Mouse (Mus musculus): ENCODE results near the gene Phc2.

The Phc2 gene

DNA sequence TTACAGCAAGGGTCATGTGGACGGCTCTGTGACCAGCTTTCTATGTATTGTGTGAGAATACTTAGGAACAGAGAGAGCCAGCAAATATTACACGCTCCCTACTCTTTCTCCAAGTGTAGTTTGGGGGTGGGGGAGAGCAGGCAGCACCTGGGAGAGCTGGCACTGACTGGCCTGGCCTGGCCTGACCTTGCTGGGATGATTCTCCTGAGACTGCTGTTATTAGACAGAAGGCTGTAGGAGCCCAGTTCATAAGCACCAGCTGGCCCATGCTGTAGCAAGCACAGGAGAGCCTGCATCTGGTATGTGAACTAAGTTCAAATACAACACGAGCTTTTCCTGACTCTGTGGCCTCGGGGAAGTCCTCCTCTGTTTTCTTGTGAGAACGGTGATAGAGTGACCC lies 38.7 kb downstream of the Phc2 start:
- DNase-seq = no peak

DNA sequence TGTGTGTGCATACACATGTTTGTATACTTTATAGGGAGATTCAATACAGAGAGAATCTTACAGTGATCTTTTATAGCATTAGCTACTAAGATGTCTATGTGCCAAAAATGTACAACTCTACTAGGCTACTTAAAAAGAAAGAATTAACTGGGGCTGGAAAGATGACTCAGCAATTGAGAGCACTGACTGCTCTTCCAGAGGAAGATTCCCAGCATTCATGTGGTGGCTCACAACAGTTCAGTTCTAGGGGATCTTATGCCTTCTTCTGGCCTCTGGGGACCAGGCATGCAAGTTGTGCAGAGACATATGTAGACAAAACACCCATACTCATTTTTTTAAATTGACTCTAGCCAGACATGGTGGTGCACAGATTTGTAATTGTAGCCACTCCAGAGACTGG lies 39.8 kb downstream of the Phc2 start:
- DNase-seq = no peak

- DNase-seq = no peak
These were observed 40.6 kb downstream of the Phc2 start for GRCm38 (mm10) chr4:128695149-128695548.

GRCm38 (mm10) chr4:128698011-128698861 lies 43.7 kb downstream of the Phc2 start:
- no peak for DNase-seq

- no peak for DNase-seq
These were observed 45.4 kb downstream of the Phc2 start for GRCm38 (mm10) chr4:128699916-128700315.

DNA sequence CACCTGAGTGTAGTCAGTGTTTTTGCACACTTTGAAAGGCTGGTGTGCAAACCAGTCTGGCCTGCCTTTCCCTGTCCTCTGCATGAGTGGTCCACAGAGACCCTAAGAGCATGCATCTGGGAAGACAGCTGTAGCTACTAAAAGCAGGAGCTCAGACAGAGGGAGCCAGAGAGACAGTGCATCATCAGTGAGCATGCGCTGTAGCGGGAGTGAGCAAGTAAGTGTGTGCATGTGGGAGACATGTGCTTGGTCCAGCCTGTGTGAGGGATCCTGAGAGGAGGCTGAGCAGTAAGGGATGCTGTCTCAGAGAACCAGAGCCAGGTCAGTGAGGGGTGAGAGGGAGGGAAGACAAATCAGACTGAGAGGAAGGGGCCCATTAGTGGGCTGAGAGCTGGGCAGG lies 46.0 kb downstream of the Phc2 start:
- DNase-seq = no peak

DNA sequence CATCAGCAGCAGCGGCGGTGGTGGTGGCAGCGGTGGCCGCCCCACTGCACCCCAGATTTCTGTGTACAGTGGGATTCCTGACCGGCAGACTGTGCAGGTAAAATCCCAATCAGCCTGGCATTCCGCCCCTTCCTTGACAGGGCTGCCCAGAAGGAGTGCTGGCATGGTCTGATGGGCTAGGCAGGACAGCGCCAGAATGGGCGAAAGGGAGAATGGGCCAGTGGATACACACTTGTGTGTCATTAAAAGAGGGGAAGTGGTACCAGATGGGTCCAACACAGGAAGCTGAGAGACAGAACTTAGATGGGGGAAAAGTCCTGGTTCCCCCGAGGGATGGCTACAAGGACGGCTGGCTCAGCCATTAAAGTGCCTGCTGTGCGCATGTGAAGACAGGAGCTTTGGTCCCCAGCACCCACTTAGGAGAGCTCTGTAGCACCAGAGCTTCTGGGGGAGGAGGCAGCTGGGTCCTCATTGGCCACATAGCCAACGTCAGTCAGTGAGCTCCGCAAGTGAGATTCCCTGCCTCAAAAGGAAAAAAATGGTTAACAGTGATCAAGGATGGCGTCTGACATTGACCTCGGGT lies 50.7 kb downstream of the Phc2 start:
- no peak for DNase-seq

- DNase-seq = peak; percentile 46
These were observed 52.1 kb downstream of the Phc2 start for GRCm38 (mm10) chr4:128706626-128707025.

DNA sequence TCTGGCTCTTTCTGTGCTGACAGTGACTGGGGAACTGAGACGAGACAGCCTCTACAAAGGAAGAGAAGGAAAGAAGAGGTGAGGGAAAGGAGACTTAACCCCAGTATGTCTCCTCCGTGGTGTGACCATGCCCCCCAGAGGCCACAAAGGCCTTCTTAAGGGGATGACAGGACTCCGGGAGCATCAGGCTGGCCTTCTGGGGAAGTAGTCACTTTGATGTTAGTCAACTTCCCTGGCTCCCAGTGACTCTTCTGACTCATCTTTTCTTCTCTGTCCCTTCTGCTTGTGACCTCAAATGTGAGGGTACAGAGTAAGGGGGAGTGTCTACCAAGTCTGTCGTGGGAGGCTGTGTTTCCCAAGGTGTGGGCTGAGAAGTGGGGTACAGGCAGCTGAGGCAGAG lies 52.9 kb downstream of the Phc2 start:
- DNase-seq = no peak

DNA sequence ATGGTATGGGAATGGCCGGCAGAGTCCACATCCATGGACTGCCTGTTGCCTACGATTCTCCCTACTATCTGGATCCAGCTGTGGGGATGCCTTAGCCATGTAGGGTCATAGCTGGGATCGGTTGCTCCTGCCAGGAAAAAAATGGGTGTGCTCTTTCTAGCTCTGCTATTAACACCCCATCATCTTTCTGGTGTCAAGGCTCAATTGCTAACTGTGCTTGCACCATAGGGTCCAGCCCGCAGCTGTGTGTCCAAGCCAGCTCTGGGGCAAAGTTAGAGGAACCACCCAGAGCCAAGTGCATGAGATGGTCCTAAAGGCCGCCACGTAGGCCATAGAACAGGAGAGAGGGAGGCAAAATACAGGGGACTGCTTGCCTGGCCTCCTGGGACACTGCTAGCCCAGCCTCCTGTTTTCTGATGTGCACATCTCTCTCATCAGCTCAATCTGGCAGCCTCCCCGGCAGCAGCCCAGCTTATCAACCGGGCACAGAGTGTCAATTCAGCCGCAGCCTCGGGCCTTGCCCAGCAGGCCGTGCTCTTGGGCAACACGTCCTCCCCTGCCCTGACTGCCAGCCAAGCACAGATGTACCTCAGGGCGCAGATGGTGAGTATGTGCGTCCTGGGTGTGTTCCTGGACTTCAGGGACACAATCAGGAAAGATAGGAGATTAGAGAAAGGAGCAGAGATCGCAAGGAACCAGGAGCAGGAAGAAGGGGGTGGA lies 54.7 kb downstream of the Phc2 start:
- DNase-seq = no peak

GRCm38 (mm10) chr4:128709781-128710166 lies 55.3 kb downstream of the Phc2 start:
- no peak for DNase-seq

- DNase-seq = no peak
These were observed 55.8 kb downstream of the Phc2 start for GRCm38 (mm10) chr4:128710286-128710685.

DNA sequence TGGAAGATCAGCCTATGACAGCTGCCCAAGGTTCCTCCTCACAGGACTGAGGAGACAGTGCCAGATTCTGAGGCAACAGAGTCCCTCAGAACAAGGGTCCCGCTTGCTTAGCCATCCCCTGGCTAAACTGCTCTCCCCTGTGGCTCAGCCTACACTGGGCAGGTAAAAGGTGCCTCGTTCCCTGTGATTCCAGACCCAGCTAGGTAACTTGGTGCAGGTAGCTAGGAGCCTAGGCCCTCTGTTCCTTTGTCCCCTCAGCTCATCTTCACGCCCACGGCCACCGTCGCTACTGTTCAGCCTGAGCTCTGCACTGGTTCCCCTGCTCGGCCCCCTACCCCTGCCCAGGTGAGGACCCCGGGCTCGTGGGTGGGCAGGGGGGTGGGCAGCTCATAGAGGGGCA lies 56.3 kb downstream of the Phc2 start:
- DNase-seq = peak; percentile 38

GRCm38 (mm10) chr4:128711455-128712135 lies 57.1 kb downstream of the Phc2 start:
- peak; percentile 92 for DNase-seq

- DNase-seq = peak; percentile 49
These were observed 57.7 kb downstream of the Phc2 start for GRCm38 (mm10) chr4:128712136-128712655.

DNA sequence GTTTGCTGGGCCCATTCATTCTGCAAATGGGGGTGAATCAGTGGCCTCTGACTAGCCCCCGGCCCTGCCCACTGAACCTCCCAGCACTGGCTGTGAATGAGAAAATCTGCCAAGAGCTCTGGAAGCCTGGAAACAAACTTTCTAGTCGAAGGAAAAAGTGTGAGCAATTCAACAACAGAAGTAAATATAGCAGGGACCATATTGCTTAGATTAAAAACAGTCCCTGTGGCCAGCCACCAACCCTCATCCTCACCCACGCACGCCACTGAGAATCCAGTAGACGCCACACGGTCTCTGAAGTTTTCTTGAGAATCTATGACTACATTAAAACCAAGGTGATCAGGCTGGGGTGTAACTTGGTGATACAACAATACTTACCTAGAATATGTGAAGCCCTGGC lies 58.4 kb downstream of the Phc2 start:
- no peak for DNase-seq

DNA sequence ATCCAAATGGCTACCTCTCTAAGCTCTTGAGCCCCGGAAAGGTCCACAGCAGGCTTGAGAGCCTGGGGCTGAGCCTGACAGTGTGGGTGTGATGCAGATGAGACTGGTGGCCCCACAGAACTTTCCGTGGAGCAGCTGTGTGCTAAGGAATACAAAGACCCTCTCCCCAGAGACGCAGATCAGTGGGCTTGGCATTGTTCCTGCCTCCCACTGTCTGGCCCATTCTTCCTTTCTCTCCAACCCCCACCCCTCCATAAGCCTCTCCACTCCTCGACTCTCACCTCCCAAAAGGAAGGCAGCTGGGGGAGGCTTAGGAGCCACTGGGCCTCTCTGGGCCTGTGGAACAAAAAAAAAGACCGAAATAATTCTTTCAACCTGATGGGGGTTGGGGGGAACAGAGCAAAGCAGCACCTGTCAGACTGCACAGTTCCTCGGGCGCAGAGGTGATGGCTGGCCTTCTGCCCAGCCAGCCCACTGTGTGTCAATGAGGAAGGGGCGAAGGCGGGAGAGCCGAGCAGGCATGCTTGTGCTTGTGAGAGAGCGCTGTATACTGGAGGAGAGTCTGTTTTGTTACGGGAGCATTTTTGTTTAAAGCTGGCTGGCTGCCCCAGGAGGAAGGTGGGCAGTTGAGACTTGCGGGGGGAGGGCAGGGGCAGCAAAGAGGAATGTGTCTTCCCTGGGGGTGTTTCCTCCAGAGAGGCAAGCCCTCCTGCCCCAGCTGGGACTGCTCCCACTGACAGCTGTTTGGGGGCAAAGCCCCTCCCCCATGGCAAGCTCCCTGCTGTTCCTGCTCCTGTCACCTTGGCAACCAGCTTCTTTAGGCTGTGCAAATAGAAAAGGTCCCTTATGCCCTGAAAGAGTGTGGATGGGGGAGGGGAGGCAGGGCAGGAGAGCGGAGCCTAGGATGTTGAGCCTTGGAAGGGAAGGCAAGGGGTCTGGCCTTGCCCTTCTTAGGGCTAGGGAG lies 61.0 kb downstream of the Phc2 start:
- DNase-seq = peak; percentile 59

- DNase-seq = no peak
These were observed 61.8 kb downstream of the Phc2 start for GRCm38 (mm10) chr4:128716279-128716678.

DNA sequence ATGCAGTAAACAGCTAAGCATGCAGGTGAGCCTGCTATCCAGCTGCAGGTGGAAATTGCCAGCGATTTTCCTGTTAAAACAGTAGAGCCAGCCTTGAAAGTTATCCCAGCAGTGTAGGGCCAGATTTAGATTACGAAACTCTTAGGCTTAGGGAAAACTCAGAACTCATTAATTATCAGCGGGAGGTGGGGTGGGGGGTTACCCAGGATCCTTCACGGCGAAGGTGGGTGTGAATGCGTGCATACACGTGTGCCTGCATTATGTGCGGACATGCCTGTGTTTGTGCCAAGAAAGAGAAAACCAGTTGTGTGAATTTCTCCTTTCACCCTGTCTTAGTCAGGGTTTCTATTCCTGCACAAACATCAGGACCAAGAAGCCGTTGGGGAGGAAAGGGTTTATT lies 62.2 kb downstream of the Phc2 start:
- DNase-seq = no peak

DNA sequence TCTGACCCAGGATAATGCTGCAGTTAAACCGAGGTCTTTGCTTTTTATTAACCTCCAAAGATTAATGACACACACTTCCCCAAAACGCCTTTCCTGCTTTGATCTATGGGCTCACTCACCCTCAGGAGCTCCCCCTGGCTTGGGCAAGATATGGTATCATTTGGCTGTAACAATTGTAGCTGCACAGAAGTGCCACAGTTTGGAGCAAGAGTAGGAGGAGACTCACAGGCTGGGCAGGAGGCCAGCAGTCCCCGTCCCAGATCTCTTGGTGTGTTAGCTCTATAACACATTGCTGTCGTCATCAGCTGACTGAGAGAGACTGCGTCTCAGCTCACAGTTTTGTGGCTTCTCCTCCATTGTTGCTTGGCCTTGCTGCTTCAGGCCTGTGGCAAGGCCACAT lies 65.6 kb downstream of the Phc2 start:
- DNase-seq = no peak

DNA sequence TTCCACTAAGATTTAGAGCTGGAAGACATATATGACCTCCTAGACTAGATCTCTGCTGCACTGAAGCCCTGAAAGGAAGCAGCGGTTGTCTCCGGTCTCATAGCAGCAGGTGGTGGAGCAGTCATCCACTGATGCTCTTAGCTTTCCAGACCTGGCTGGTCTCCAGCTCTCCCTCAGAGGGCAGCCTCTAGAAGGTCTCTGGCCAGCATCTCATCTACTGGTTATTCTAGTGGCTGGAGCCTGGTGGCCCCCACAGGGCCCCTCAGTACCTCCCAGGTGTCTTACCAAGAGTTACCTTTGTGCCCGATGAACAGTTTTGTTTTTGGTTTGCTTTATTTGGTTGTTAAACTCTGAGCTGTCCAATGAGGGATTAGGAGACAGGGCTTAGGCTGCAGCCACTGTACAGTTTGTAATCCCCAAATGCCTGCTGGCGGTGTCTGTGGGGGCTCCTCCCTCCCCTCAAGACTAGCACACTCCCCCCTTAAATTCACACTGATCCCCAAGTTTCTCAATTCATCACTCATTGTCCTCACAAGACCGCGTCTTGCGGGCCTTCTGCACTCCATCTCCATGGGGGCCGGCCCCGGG lies 66.7 kb downstream of the Phc2 start:
- no peak for DNase-seq

GRCm38 (mm10) chr4:128721761-128722160 lies 67.3 kb downstream of the Phc2 start:
- no peak for DNase-seq

Data from thymus, postnatal 4 days (tissue).